Comparison of ENCODE assay signal across 19 mouse cellular contexts in genomic region chr7:34068132-34068531, GRCm38 (mm10). TPM values are rescaled to one million over a fixed set of nuclear protein-coding genes. Genes with fewer than 3 reads are reported as not detected.
"Had no signal": no experiment of that assay in that cellular context is flagged by ENCODE, and none has a peak within 500 bp of the region (broad histone marks: within the 10 kb centered on the region; RNA-seq: fewer than 3 reads in every experiment).

No protein-coding gene starts in this region.

RNA-seq across cellular contexts. Expression of gene Scgb1b30, which starts 27.1 kb away (rescaled TPM):
- polyA plus RNA-seq: cortical plate, adult 2 months; embryonic facial prominence, embryonic 10.5 days; embryonic facial prominence, embryonic 11.5 days; embryonic facial prominence, embryonic 12.5 days; embryonic facial prominence, embryonic 13.5 days; embryonic facial prominence, embryonic 14.5 days; embryonic facial prominence, embryonic 15.5 days; erythroblast, embryonic 14.5 days; forebrain, embryonic 10.5 days; forebrain, embryonic 11.5 days; forebrain, embryonic 12.5 days; forebrain, embryonic 13.5 days; forebrain, embryonic 14.5 days; forebrain, embryonic 15.5 days; forebrain, embryonic 16.5 days; forebrain, postnatal 0 days; frontal cortex, adult 2 months; gonadal fat pad, adult 2 months; heart, adult 2 months had no signal

RNA-seq across cellular contexts. Expression of gene Scgb1b27, which starts 46.8 kb away (rescaled TPM):
- polyA plus RNA-seq: cortical plate, adult 2 months; embryonic facial prominence, embryonic 10.5 days; embryonic facial prominence, embryonic 11.5 days; embryonic facial prominence, embryonic 12.5 days; embryonic facial prominence, embryonic 13.5 days; embryonic facial prominence, embryonic 14.5 days; embryonic facial prominence, embryonic 15.5 days; erythroblast, embryonic 14.5 days; forebrain, embryonic 10.5 days; forebrain, embryonic 11.5 days; forebrain, embryonic 12.5 days; forebrain, embryonic 13.5 days; forebrain, embryonic 14.5 days; forebrain, embryonic 15.5 days; forebrain, embryonic 16.5 days; forebrain, postnatal 0 days; frontal cortex, adult 2 months; gonadal fat pad, adult 2 months; heart, adult 2 months had no signal

RNA-seq across cellular contexts. Expression of gene Scgb2b27, which starts 54.4 kb away (rescaled TPM):
- polyA plus RNA-seq: cortical plate, adult 2 months; embryonic facial prominence, embryonic 10.5 days; embryonic facial prominence, embryonic 11.5 days; embryonic facial prominence, embryonic 12.5 days; embryonic facial prominence, embryonic 13.5 days; embryonic facial prominence, embryonic 14.5 days; embryonic facial prominence, embryonic 15.5 days; forebrain, embryonic 10.5 days; forebrain, embryonic 11.5 days; forebrain, embryonic 12.5 days; forebrain, embryonic 13.5 days; forebrain, embryonic 14.5 days; forebrain, embryonic 15.5 days; forebrain, embryonic 16.5 days; forebrain, postnatal 0 days; frontal cortex, adult 2 months; gonadal fat pad, adult 2 months; heart, adult 2 months had no signal
